Mouse (Mus musculus) midbrain, embryonic 10.5 days (tissue): ENCODE data around the gene Klk15. TPM values are rescaled to one million over a fixed set of nuclear protein-coding genes. Genes with fewer than 3 reads are reported as not detected.
"Not testable (repeated sequence)": the region's sequence is repeated elsewhere in the genome, so short reads cannot be mapped to it uniquely, and the experiment has no call there.

Experiments
- DNase-seq: peaks from one replicate; pipeline ENCODE4 v3.0.0-alpha.2; 2017; ENCODE audit warnings: low spot score
- H3K27ac ChIP-seq: fragments of 300-500 bp; sonication (generic); replicated peaks from 2 replicates; pipeline ENCODE4 v1.5.1; 2016; ENCODE audit warnings: mild to moderate bottlenecking
- H3K27me3 ChIP-seq: fragments of 300-500 bp; sonication (generic); 2 replicates; pipeline ENCODE4 v1.6.1; 2016; ENCODE audit warnings: low read depth, mild to moderate bottlenecking; ENCODE audit not compliant: poor library complexity, severe bottlenecking
- H3K36me3 ChIP-seq: fragments of 300-500 bp; sonication (generic); 2 replicates; pipeline ENCODE4 v1.6.1; 2016; ENCODE audit warnings: mild to moderate bottlenecking, moderate library complexity
- H3K4me1 ChIP-seq: fragments of 300-500 bp; sonication (generic); 2 replicates; pipeline ENCODE4 v1.6.1; 2016
- H3K4me3 ChIP-seq: fragments of 300-500 bp; sonication (generic); 2 replicates; pipeline ENCODE4 v1.5.1; 2016; ENCODE audit warnings: mild to moderate bottlenecking, moderate library complexity
- H3K9me3 ChIP-seq: fragments of 300-500 bp; sonication (generic); replicated peaks from 2 replicates; pipeline ENCODE4 v1.6.1; 2016; ENCODE audit warnings: mild to moderate bottlenecking
- WGBS: fragments of 180-500 bp; shearing (Covaris S2); methylation state at CpG from one replicate; pipeline ENCODE4 v1.1.7; 2016; 5-methylcytosine and 5-hydroxymethylcytosine counted together
- polyA plus RNA-seq: library from polyadenylated mRNA; unstranded; fragments of >200 nt; fragmentation: Nextera tagmentation; extraction: Ambion mirVana; gene quantifications from 2 replicates; pipeline ENCODE4 v1.2.1, GENCODE M21; 2016

Gene Klk15
- polyA plus RNA-seq, 1 experiment from 2014 or later: not detected

DNA sequence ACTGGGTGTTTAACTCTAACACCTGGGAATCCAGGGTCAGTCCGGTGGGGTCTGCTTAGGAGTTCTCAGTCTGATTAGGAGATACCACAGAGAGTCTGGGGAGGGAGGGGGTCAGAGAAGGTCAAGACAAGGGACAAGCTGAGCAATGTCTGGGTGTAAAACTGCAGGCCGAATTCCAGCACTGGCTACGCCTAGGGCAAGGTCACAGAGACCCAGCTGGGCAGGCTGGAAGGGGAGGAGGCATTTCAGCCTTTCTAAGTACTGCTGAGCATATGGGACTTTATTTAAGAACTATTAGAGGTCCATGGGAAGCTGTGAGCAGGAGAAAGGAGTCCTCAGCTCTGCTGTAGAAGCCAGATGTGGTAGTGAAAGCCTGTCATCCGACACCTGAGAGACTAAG is 1.2 kb upstream of the Klk15 start:
- Histone ChIP-seq H3K4me3 (no peak overlapping the region), H3K9me3 (no peaks in the 10 kb centered on the region), H3K27ac (no peak overlapping the region), H3K4me1 (no peaks in the 10 kb centered on the region), H3K27me3 (no peaks in the 10 kb centered on the region), H3K36me3 (no peaks in the 10 kb centered on the region)
- no peak for DNase-seq
- 73% methylated on average over 4 of the region's 4 CpGs for WGBS

DNA sequence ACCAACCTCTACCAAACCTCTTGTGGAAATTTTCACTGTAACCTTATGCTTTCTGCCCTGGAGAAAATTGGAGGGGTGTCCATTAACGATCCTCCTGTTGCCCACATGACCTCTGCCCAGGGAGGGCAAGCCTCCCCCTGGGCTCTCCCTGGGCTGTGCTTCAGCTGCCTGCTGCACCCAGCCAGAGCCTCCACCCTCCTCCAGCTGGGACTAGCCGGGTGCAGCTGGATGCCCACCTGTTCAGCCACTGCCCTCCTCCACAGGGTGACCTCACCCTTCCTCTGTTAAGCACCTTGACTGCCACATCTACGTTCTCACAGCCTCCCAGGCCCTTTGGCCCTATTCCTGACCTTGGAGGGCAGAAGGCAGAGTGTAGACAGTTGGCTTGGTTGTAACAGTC is 1.2 kb downstream of the Klk15 start:
- no peak for DNase-seq
- no peaks in the 10 kb centered on the region for H3K9me3 ChIP-seq
- 83% methylated on average over 3 of the region's 3 CpGs for WGBS

DNA sequence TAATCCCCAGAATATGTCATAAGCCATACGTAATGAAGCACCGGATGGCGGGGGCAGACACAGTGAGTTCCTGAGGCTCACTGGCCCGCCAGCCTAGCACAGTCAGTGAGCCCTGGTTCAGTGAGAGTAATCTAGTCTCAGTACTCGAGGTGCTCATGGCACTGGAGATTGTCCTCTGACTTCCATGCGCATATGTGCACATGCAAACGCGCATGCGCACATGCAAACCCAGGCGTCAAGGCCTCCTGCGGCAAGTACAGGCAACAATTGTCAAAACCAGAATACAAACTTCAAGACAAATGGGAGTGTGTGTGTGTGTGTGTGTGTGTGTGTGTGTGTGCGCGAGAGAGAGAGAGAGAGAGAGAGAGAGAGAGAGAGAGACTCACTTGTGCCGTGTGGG is 3.0 kb downstream of the Klk15 start:
- H3K9me3 ChIP-seq: no peaks in the 10 kb centered on the region
- H3K27me3 ChIP-seq: no peaks in the 10 kb centered on the region
- DNase-seq: no peak
- H3K4me3 ChIP-seq: no peak overlapping the region
- 90% methylated on average over 14 of the region's 14 CpGs for WGBS
- no peaks in the 10 kb centered on the region for H3K4me1 ChIP-seq
- H3K27ac ChIP-seq: no peak overlapping the region
- no peaks in the 10 kb centered on the region for H3K36me3 ChIP-seq

More for the DNA sequence above, 1.2 kb downstream of the Klk15 start:
- no peak overlapping the region for H3K27ac ChIP-seq
- no peaks in the 10 kb centered on the region for H3K27me3 ChIP-seq
- no peak overlapping the region for H3K4me3 ChIP-seq
- H3K36me3 ChIP-seq: no peaks in the 10 kb centered on the region
- H3K4me1 ChIP-seq: no peaks in the 10 kb centered on the region

DNA sequence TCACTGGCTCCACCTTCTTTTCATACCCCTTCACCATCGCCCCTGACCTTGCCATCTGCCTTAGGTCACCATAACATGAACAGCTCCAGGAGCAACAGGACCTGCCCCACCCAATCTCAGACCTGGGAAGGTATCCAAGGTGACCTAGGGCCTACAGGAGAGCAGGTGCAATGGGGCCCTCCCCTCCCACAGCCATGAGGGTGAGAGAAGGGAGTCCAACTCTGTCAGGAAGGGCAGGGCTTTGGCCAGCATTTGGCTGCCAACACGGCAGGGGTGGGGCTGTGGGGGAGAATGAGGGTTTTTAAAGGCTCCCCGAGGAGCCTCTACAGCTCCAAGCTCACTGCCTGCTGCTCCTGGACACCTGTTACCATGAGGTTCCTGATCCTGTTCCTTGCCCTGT is 8.8 kb downstream of the Klk15 start:
- not testable (repeated sequence) for H3K27ac ChIP-seq, H3K4me1 ChIP-seq, H3K27me3 ChIP-seq, H3K9me3 ChIP-seq, DNase-seq, H3K4me3 ChIP-seq, H3K36me3 ChIP-seq
- 71% methylated on average over 3 of the region's 3 CpGs for WGBS

DNA sequence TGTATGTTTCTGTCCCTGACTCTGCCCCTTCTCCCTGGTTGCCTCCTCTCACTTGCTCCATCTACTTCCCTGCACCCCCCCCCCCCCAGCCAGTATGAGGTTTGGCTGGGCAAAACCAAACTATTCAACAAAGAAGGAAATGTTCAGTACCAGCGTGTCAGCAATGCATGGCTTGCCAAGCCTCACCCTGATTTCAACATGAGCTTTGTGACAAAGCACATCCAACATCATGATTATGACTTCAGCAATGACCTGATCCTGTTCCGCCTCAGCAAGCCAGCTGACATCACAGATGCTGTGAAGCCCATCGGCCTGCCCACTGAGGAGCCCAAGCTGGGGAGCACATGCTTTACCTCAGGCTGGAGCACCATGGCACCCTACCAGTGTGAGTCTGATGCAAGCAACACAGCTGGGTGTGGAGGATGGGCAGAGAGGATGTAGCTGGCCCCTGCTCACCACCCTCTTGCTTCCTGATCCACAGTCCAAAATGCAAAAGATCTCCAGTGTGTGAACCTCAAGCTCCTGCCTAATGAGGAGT is 11.3 kb downstream of the Klk15 start:
- H3K9me3 ChIP-seq: no peaks in the 10 kb centered on the region
- no peaks in the 10 kb centered on the region for H3K27me3 ChIP-seq
- no peaks in the 10 kb centered on the region for H3K36me3 ChIP-seq
- H3K4me1 ChIP-seq: no peaks in the 10 kb centered on the region
- no peak for DNase-seq
- no peak overlapping the region for H3K27ac ChIP-seq
- 93% methylated on average over 3 of the region's 3 CpGs for WGBS
- no peak overlapping the region for H3K4me3 ChIP-seq

DNA sequence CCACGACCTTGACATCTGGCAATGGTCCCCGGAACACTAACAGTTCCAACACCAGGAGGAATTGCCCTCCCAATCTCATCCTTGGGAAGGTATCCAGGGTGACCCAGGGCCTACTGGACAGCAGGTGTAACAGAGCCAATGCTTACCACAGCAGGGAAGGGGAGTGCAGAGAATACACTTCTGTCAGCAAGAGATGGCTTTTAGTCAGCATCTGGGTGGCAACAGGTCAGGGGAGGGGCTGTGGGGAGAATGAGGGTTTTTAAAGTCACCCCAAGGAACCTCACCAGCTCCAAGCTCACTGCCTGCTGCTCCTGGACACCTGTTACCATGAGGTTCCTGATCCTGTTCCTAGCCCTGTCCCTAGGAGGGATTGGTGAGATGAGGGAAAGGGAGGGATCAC is 16.8 kb downstream of the Klk15 start, which contains the start of gene Klk1b8:
TSS of gene Klk1b8 (plus strand) at position 301 of the 400 bp plus-strand sequence.
- no peak for DNase-seq
- Histone ChIP-seq H3K27ac (no peak within 1 kb of the TSS), H3K4me1 (no peaks in the 10 kb centered on the region), H3K27me3 (no peaks in the 10 kb centered on the region), H3K4me3 (no peak within 1 kb of the TSS), H3K36me3 (no peaks in the 10 kb centered on the region), H3K9me3 (no peaks in the 10 kb centered on the region)
- WGBS: 91% methylated on average over 2 of the region's 2 CpGs

DNA sequence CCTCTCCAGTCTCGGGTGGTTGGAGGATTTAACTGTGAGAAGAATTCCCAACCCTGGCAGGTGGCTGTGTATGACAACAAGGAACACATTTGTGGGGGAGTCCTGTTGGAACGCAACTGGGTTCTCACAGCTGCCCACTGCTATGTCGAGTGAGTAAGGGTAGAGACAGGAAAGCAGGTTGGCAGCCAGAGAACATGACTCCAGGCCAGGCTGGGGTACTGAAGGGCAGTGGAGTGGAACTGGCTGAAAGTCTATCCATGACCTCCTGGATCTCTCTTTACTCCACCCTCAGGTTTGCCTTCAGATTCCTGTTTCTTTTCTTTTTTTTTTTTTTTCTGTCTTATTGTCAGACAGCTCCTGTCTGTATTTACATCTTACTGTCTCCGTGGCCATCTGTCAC is 19.2 kb downstream of the Klk15 start:
- no peak for DNase-seq
- H3K4me3 ChIP-seq: no peak overlapping the region
- WGBS: 76% methylated on average over 4 of the region's 4 CpGs
- no peaks in the 10 kb centered on the region for H3K4me1 ChIP-seq
- no peaks in the 10 kb centered on the region for H3K27me3 ChIP-seq
- no peak overlapping the region for H3K27ac ChIP-seq
- no peaks in the 10 kb centered on the region for H3K9me3 ChIP-seq
- no peaks in the 10 kb centered on the region for H3K36me3 ChIP-seq

DNA sequence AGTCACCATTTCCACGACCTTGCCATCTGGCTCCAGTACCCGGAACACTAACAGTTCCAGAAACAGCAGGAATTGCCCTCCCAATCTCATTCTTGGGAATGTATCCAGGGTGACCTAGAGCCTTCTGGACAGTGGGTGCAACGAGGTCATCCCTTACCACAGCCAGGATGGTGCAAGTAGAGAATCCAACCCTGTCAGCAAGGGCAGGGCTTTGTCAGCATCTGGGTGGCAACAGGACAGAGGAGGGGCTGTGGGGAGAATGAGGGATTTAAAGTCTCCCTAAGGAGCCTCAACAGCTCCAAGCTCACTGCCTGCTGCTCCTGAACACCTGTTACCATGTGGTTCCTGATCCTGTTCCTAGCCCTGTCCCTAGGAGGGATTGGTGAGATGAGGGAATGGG is 32.9 kb downstream of the Klk15 start, which contains the start of gene Klk1b1:
TSS of gene Klk1b1 (plus strand) at position 301 of the 400 bp plus-strand sequence.
- Histone ChIP-seq H3K4me1 (no peaks in the 10 kb centered on the region), H3K27ac (no peak within 1 kb of the TSS), H3K9me3 (no peaks in the 10 kb centered on the region), H3K36me3 (no peaks in the 10 kb centered on the region), H3K27me3 (no peaks in the 10 kb centered on the region), H3K4me3 (no peak within 1 kb of the TSS)
- no peak for DNase-seq
- 69% methylated on average over 3 of the region's 3 CpGs for WGBS

DNA sequence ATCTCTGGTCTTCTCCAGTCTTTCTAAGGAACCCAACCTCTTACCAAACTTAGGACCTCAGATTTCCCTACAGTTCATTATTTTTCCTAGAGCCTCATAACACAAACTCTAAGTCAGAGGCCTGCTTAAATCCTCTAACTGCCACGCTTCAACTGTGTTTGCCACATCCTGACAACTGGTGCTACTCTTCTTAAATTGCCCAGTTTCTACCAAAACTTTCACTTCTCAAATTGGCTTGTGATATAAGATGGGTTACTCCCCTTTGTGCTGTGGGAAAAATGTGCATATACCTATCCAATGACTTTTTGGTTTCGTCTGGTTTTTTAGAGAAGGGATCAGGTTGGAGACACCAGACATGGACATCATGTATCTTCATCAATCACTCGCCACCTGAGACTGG is 33.5 kb downstream of the Klk15 start:
- Histone ChIP-seq H3K27ac (no peak overlapping the region), H3K27me3 (no peaks in the 10 kb centered on the region), H3K4me3 (no peak overlapping the region), H3K36me3 (no peaks in the 10 kb centered on the region), H3K4me1 (no peaks in the 10 kb centered on the region), H3K9me3 (no peaks in the 10 kb centered on the region)
- DNase-seq: no peak
- 82% methylated on average over 3 of the region's 3 CpGs for WGBS

DNA sequence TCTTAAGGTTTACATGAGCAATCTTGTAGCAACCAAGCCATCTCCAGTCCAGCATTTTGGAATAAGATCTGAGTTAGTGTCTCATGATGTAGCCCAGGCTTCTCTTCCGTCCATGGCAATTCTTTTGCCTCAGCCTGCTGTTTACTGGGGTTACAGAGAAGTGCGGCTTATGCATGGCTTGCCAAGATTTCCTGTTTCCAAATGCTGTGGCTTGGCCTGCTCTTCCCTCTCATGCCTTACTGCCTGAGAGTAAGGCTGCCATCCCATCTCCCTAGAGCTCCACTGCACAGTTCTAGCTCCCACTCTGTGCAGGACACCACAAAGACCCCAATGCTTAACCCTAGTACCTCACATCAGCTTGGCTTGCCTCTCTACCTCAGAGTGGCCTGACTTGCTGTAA is 34.1 kb downstream of the Klk15 start:
- H3K27me3 ChIP-seq: no peaks in the 10 kb centered on the region
- H3K4me1 ChIP-seq: no peaks in the 10 kb centered on the region
- WGBS: 86% methylated on average over 2 of the region's 2 CpGs
- H3K4me3 ChIP-seq: no peak overlapping the region
- no peaks in the 10 kb centered on the region for H3K36me3 ChIP-seq
- no peak for DNase-seq
- no peak overlapping the region for H3K27ac ChIP-seq
- no peaks in the 10 kb centered on the region for H3K9me3 ChIP-seq

DNA sequence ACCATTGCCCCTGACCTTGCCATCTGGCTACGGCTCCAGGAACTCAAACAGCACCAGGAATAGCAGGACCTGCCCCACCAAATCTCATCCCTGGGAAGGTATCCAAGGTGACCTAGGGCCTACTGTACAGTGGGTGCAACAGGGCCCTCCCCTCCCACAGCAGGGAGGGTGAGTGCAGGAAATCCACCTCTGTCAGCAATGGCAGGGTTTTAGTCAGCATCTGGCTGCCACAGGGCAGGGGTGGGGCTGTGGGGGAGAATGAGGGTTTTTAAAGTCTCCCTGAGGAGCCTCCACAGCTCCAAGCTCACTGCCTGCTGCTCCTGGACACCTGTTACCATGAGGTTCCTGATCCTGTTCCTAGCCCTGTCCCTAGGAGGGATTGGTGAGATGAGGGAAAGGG is 42.2 kb downstream of the Klk15 start, which contains the start of gene Klk1b9:
TSS of gene Klk1b9 (plus strand) at position 301 of the 400 bp plus-strand sequence.
- not testable (repeated sequence) for H3K9me3 ChIP-seq, H3K36me3 ChIP-seq, DNase-seq, H3K27me3 ChIP-seq, H3K4me1 ChIP-seq, H3K27ac ChIP-seq, H3K4me3 ChIP-seq
- 87% methylated on average over 1 of the region's 1 CpGs for WGBS

DNA sequence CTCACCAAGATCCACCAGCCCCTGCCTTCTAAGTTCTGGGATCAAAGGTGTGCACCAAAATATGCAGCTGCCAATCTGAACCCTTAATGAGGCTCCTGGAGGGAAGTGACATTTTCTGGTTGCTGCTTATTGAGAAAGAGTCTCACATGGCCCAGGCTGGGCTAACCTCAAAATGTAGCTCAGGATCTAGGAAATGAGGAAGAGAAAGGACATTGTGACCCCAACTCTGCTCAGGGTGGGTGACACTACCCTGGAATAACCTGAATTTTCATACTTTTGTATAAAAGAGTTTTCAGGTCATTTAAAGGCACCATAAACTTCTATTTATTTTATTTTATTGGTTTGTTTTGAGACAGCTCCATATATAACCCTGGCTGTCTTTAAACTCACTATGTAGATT is 52.1 kb downstream of the Klk15 start:
- Histone ChIP-seq H3K4me1 (no peaks in the 10 kb centered on the region), H3K27ac (no peak overlapping the region), H3K9me3 (no peaks in the 10 kb centered on the region), H3K4me3 (no peak overlapping the region), H3K27me3 (no peaks in the 10 kb centered on the region), H3K36me3 (no peaks in the 10 kb centered on the region)
- DNase-seq: no peak
